In the genomic region with DNA sequence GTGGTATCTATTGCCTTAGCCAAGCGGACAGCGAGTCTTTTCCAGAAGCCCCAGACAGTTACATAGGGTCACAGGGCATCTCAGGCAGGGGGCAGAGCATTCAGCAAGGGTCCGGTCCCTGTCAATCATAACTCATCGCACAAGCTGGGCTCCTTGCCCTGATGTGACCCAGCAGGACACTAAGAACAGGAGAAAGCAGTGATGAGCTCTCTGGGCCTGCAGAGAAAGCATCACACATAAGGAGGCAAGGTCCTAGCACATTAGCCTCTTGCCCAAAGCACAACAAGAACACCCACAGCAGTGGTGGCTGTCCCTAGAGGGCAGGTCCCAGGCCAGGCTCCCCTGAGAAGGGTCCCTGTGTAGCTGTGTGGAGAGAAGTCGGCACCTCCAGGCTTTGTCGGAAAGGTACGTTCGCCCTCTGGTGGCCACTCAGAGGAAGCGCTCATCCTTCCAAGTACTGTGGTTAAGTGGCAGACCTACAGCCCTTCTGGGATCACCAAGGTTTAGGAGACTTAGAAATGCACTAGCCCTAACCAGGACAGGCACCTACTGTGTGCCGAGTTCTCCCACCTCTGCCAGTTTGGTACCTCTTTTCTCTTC, we compare ENCODE assay signal across 8 mouse cellular contexts.
A peak's percentile ranks its signal among the peaks of the same experiment; 100 is the strongest.
DNase-seq lines count a peak whose midpoint lies in the region; ATAC-seq and TF ChIP-seq lines count a peak whose summit lies in the region.

No protein-coding gene starts in this region.

- H3K4me3 ChIP-seq in kidney, embryonic 14.5 days (ENCODE audit: low read length): no peak overlapping the region
- no peak overlapping the region for H3K4me3 ChIP-seq in lung, postnatal 0 days (ENCODE audit: low read depth, low read length)

- no peaks in the 10 kb centered on the region for H3K4me1 ChIP-seq in kidney, embryonic 14.5 days (ENCODE audit: control insufficient read depth, insufficient read depth, low read length)
- H3K4me1 ChIP-seq in lung, postnatal 0 days (ENCODE audit: insufficient read depth, low read depth, low read length): no peaks in the 10 kb centered on the region

- peak; percentile 53 for DNase-seq in 416B (ENCODE audit: low read depth)
- peak; percentile 42 for DNase-seq in Muller cell, postnatal 12 days (ENCODE audit: inconsistent ontology term)
- DNase-seq in cerebellum, postnatal 36 days: peak; percentile 60 to 63
- peak; percentile 40 for DNase-seq in heart, adult 8-10 months (ENCODE audit: low spot score)
- DNase-seq in lung, postnatal 0 days (ENCODE audit: low spot score): peak; percentile 77
- peak; percentile 57 for DNase-seq in ovary, postnatal 36 days (ENCODE audit: low spot score)
- peak; percentile 75 for DNase-seq in thymus, postnatal 0 days (ENCODE audit: low spot score)

- peak; percentile 96 for TF ChIP-seq CTCF in lung, postnatal 0 days (IDR thresholded peaks at IDR 0.05)

- H3K9me3 ChIP-seq in kidney, embryonic 14.5 days (ENCODE audit: control insufficient read depth, low read length): no peaks in the 10 kb centered on the region
- no peaks in the 10 kb centered on the region for H3K9me3 ChIP-seq in lung, postnatal 0 days (ENCODE audit: low read length)

- no peak overlapping the region for H3K9ac ChIP-seq in kidney, embryonic 14.5 days (ENCODE audit: low read depth, low read length)
- no peak overlapping the region for H3K9ac ChIP-seq in lung, postnatal 0 days (replicated peaks; ENCODE audit: low read depth)

- H3K27me3 ChIP-seq in kidney, embryonic 14.5 days (ENCODE audit: control insufficient read depth, insufficient read depth, low read length): no peaks in the 10 kb centered on the region
- 0 out of 2 replicates have a peak, but pooled peaks cover 8% of the 10 kb centered on the region for H3K27me3 ChIP-seq in lung, postnatal 0 days (replicated peaks; ENCODE audit: insufficient read depth, low read length)

- ATAC-seq in kidney, embryonic 14.5 days (ENCODE audit: low FRiP score, low TSS enrichment): peak; percentile 79
- ATAC-seq in lung, postnatal 0 days: peak; percentile 75

- TF ChIP-seq EP300 in lung, postnatal 0 days (IDR thresholded peaks at IDR 0.05): no peak

- no peaks in the 10 kb centered on the region for H3K36me3 ChIP-seq in kidney, embryonic 14.5 days (ENCODE audit: control insufficient read depth, insufficient read depth, low read length)
- no peaks in the 10 kb centered on the region for H3K36me3 ChIP-seq in lung, postnatal 0 days (ENCODE audit: insufficient read depth, low read length)

- 37% methylated on average over 10 of the region's 10 CpGs for WGBS in kidney, embryonic 14.5 days
- 29% methylated on average over 10 of the region's 10 CpGs for WGBS in lung, postnatal 0 days

- no peak overlapping the region for H3K27ac ChIP-seq in kidney, embryonic 14.5 days (ENCODE audit: low read depth, low read length)
- H3K27ac ChIP-seq in lung, postnatal 0 days (ENCODE audit: low read length): no peak overlapping the region

- H3K4me2 ChIP-seq in kidney, embryonic 14.5 days (replicated peaks; ENCODE audit: low read depth, low read length): no peak overlapping the region
- H3K4me2 ChIP-seq in lung, postnatal 0 days (replicated peaks; ENCODE audit: low read depth, low read length): no peak overlapping the region
